Mouse (Mus musculus) hindbrain, embryonic 12.5 days (tissue): ENCODE results near the gene Lsm2. TPM values are rescaled to one million over a fixed set of nuclear protein-coding genes. Genes with fewer than 3 reads are reported as not detected.
"Not testable (repeated sequence)": the region's sequence is repeated elsewhere in the genome, so short reads cannot be mapped to it uniquely, and the experiment has no call there.

Experiments used
- ATAC-seq: fragments of 200-750 bp; cut with Nextera tagmentation; 2 replicates; pipeline ENCODE4 v1.8.0; 2017; ENCODE audit warnings: moderate TSS enrichment; ENCODE audit not compliant: low FRiP score
- H3K27ac ChIP-seq: fragments of 300-500 bp; sonication (generic); 2 replicates; pipeline ENCODE4 v1.5.1; 2016; ENCODE audit warnings: mild to moderate bottlenecking
- H3K27me3 ChIP-seq: fragments of 300-500 bp; sonication (generic); 2 replicates; pipeline ENCODE4 v1.6.1; 2016; ENCODE audit warnings: mild to moderate bottlenecking
- H3K36me3 ChIP-seq: fragments of 300-500 bp; sonication (generic); 2 replicates; pipeline ENCODE4 v1.6.1; 2016; ENCODE audit warnings: mild to moderate bottlenecking
- H3K4me1 ChIP-seq: fragments of 300-500 bp; sonication (generic); 2 replicates; pipeline ENCODE4 v1.6.1; 2016
- H3K4me2 ChIP-seq: fragments of 300-500 bp; sonication (generic); replicated peaks from 2 replicates; pipeline ENCODE4 v1.6.1; 2016; ENCODE audit warnings: mild to moderate bottlenecking
- H3K4me3 ChIP-seq: fragments of 300-500 bp; sonication (generic); 2 replicates; pipeline ENCODE4 v1.5.1; 2016; ENCODE audit warnings: mild to moderate bottlenecking
- H3K9ac ChIP-seq: fragments of 300-500 bp; sonication (generic); 2 replicates; pipeline ENCODE4 v1.6.1; 2016; ENCODE audit warnings: mild to moderate bottlenecking, moderate library complexity
- H3K9me3 ChIP-seq: fragments of 300-500 bp; sonication (generic); replicated peaks from 2 replicates; pipeline ENCODE4 v1.6.1; 2016; ENCODE audit warnings: mild to moderate bottlenecking
- WGBS: fragments of 180-500 bp; shearing (Covaris S2); methylation state at CpG from one replicate; pipeline ENCODE4 v1.1.7; 2016; 5-methylcytosine and 5-hydroxymethylcytosine counted together
- polyA plus RNA-seq: library from polyadenylated mRNA; unstranded; fragments of >200 nt; fragmentation: Nextera tagmentation; extraction: Ambion mirVana; gene quantifications from 2 replicates; pipeline ENCODE4 v1.2.1, GENCODE M21; 2016

Lsm2 gene
- polyA plus RNA-seq, 1 experiment from 2014 or later = 158 TPM

GRCm38 (mm10) chr17:34949553-34949969 lies 32.1 kb upstream of the Lsm2 start:
- H3K4me3 ChIP-seq = no peak overlapping the region
- no peak overlapping the region for H3K4me2 ChIP-seq
- H3K9ac ChIP-seq = no peak overlapping the region
- ATAC-seq = no peak
- peaks cover 17% of the 10 kb centered on the region for H3K36me3 ChIP-seq
- 41% methylated on average over 4 of the region's 4 CpGs for WGBS
- no peaks in the 10 kb centered on the region for H3K27me3 ChIP-seq
- H3K27ac ChIP-seq = no peak overlapping the region
- H3K4me1 ChIP-seq = peaks cover 13% of the 10 kb centered on the region
- no peaks in the 10 kb centered on the region for H3K9me3 ChIP-seq

DNA sequence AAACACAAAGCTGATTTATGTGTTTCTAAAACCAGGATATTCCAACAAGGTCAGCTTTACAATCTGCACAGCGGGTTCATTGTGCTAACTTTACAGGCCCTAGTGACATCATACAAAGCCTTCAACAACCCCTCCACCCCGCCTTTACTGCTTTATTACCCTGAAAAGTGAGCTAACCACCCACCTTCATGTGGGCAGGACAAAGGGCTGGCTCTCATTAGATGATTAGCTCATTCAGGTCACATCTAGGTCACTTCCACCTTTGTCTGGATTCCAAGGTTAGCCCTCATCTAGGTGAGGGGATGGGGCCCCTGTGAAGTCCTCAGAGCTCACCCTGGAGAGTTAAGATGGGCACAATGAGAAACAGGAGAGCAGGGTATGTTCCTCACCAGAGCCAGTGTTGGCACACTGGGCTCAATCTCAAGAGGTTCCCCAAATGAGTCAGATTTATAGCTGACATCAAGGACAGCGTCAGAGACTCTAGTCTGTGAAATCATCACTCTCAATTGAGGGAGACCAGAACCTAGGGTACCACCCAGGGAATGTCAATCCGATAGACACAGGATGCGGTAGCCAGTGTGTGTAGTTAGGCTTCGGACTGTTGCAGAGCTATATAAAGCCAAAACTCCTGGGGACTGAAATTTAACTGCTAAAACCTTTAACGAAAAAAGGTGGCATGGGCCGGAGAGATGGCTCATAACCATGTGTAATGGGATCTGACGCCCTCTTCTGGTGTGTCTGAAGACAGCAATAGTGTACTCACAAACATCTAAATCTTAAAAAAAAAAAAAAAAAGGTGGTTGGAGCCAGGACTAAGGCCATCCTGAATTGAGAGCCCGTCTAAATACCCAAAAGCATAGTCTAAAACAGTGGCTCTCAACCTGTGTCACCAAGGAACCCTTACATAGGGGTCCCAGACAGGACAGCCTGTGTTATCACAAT lies 30.9 kb upstream of the Lsm2 start:
- no peak for ATAC-seq
- WGBS = 32% methylated on average over 10 of the region's 10 CpGs
- Histone ChIP-seq H3K4me2 (peak overlapping the region; percentile 95), H3K9me3 (no peaks in the 10 kb centered on the region), H3K4me3 (peak overlapping the region; percentile 82), H3K36me3 (peaks cover 17% of the 10 kb centered on the region), H3K27me3 (peaks cover 11% of the 10 kb centered on the region), H3K4me1 (peaks cover 13% of the 10 kb centered on the region), H3K9ac (peak overlapping the region; percentile 95), H3K27ac (peak overlapping the region; percentile 91)

- Histone ChIP-seq H3K36me3 (peaks cover 17% of the 10 kb centered on the region), H3K27ac (peak overlapping the region; percentile 91), H3K4me2 (peak overlapping the region; percentile 95), H3K9ac (peak overlapping the region; percentile 95), H3K27me3 (peaks cover 17% of the 10 kb centered on the region), H3K4me1 (peaks cover 13% of the 10 kb centered on the region), H3K4me3 (peak overlapping the region; percentile 82), H3K9me3 (no peaks in the 10 kb centered on the region)
- under 1% methylated on average over 29 of the region's 29 CpGs for WGBS
- no peak; the same call in none of the 2 replicates for ATAC-seq
These were observed 29.9 kb upstream of the Lsm2 start for GRCm38 (mm10) chr17:34951636-34952377.

- WGBS = 0% methylated on average over 23 of the region's 23 CpGs
- Histone ChIP-seq H3K36me3 (peaks cover 17% of the 10 kb centered on the region), H3K4me1 (peaks cover 13% of the 10 kb centered on the region), H3K27ac (peak overlapping the region; percentile 91), H3K4me3 (peak overlapping the region; percentile 82), H3K27me3 (peaks cover 20% of the 10 kb centered on the region), H3K4me2 (peak overlapping the region; percentile 95), H3K9ac (peak overlapping the region; percentile 95), H3K9me3 (no peaks in the 10 kb centered on the region)
- ATAC-seq = peak; percentile 82
These were observed 29.2 kb upstream of the Lsm2 start for GRCm38 (mm10) chr17:34952378-34953040.

DNA sequence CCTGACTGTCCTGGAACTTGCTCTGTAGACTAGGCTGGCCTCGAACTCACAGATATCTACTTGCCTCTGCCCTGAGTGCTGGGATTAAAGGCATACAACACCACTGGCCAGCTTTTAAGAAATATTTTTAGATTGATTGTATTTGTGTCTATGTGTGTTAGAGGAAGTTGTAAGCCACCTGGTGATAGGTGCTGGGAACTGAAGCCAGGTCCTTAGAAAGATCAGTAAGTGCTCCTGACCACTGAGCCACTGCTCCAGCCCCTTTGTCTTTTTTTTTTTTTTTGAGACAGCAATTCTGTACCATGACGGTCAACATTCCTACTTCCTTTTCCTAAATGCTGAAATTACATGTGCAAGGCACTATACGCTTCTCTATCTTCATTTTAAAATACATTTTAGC lies 28.4 kb upstream of the Lsm2 start:
- Histone ChIP-seq H3K27ac (no peak overlapping the region), H3K9me3 (no peaks in the 10 kb centered on the region), H3K9ac (no peak overlapping the region), H3K27me3 (peaks cover 20% of the 10 kb centered on the region), H3K4me3 (no peak overlapping the region), H3K4me2 (no peak overlapping the region), H3K36me3 (peaks cover 17% of the 10 kb centered on the region), H3K4me1 (peaks cover 13% of the 10 kb centered on the region)
- no peak for ATAC-seq
- WGBS = 84% methylated on average over 3 of the region's 3 CpGs

DNA sequence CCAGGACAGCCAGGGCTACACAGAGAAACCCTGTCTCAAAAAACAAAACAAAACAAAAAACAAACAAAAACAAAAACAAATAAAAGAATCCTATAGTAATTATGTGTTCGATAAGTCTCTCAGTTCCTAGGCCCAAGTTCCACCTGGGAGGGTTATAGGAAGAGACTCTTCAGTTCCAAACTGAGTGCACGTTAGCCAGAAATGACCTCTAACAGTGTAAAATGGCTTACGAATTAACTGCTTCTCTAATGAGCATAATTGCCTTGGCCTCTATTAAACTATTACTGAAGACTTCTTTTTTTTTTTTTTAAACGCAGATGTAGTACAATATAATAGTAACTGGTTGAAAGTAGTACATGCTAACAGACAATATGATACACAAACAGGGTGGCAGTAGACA lies 27.8 kb upstream of the Lsm2 start:
- Histone ChIP-seq H3K4me1 (peaks cover 13% of the 10 kb centered on the region), H3K27me3 (peaks cover 20% of the 10 kb centered on the region), H3K4me3 (no peak overlapping the region), H3K27ac (no peak overlapping the region), H3K4me2 (no peak overlapping the region), H3K9me3 (no peaks in the 10 kb centered on the region), H3K36me3 (peaks cover 17% of the 10 kb centered on the region), H3K9ac (no peak overlapping the region)
- 93% methylated on average over 4 of the region's 4 CpGs for WGBS
- ATAC-seq = no peak

GRCm38 (mm10) chr17:34954831-34955230 lies 26.8 kb upstream of the Lsm2 start:
- Histone ChIP-seq H3K4me1 (peaks cover 17% of the 10 kb centered on the region), H3K9ac (no peak overlapping the region), H3K27me3 (peaks cover 20% of the 10 kb centered on the region), H3K4me2 (no peak overlapping the region), H3K27ac (no peak overlapping the region), H3K36me3 (peaks cover 11% of the 10 kb centered on the region), H3K9me3 (no peaks in the 10 kb centered on the region), H3K4me3 (no peak overlapping the region)
- WGBS = 70% methylated on average over 4 of the region's 4 CpGs
- no peak for ATAC-seq

DNA sequence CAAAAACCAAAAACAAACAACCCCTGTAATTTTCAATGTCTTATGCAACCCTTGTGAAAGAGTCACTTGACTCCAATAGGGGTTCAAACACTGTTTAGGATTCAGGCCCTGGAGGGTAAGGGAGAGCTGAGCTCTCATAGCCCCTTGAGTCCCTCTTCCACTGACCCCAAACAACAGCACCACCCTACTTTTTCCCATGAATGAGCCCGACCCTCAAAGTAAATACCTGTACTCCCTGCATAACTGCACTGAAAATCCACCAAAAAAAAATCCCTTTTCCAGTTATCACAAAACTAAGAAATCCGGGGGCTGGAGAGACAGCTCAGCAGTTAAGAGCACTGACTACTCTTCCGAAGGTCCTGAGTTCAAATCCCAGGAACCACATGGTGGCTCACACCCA lies 25.8 kb upstream of the Lsm2 start:
- ATAC-seq = no peak
- Histone ChIP-seq H3K4me3 (no peak overlapping the region), H3K27me3 (peaks cover 26% of the 10 kb centered on the region), H3K4me1 (peaks cover 11% of the 10 kb centered on the region), H3K27ac (no peak overlapping the region), H3K9ac (no peak overlapping the region), H3K9me3 (no peaks in the 10 kb centered on the region), H3K36me3 (peaks cover under 1% of the 10 kb centered on the region; the same call in 1 of the 2 replicates), H3K4me2 (no peak overlapping the region)
- WGBS = 83% methylated on average over 3 of the region's 3 CpGs

- no peak overlapping the region for H3K4me3 ChIP-seq
- no peaks in the 10 kb centered on the region for H3K36me3 ChIP-seq
- H3K4me2 ChIP-seq = no peak overlapping the region
- WGBS = 62% methylated on average over 1 of the region's 1 CpGs
- peaks cover 9% of the 10 kb centered on the region; the same call in 1 of the 2 replicates for H3K4me1 ChIP-seq
- peaks cover 30% of the 10 kb centered on the region for H3K27me3 ChIP-seq
- H3K9me3 ChIP-seq = no peaks in the 10 kb centered on the region
- no peak overlapping the region for H3K9ac ChIP-seq
- no peak for ATAC-seq
- no peak overlapping the region for H3K27ac ChIP-seq
These were observed 25.3 kb upstream of the Lsm2 start for GRCm38 (mm10) chr17:34956340-34956739.

DNA sequence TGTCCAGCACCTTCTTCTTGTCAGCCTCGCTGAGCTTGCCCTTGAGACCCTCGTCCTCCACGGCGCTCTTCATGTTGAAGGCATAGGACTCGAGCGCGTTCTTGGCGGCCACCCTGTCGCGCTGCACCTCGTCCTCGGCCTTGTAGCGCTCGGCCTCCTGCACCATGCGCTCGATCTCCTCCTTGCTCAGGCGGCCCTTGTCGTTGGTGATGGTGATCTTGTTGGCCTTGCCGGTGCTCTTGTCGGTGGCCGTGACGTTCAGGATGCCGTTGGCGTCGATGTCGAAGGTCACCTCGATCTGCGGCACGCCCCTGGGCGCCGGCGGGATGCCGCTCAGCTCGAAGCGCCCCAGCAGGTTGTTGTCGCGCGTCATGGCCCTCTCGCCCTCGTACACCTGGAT lies 24.4 kb upstream of the Lsm2 start:
- 16% methylated on average over 30 of the region's 40 CpGs for WGBS
- peaks cover 38% of the 10 kb centered on the region for H3K27me3 ChIP-seq
- not testable (repeated sequence) for H3K9me3 ChIP-seq, ATAC-seq, H3K9ac ChIP-seq, H3K4me1 ChIP-seq, H3K4me2 ChIP-seq, H3K4me3 ChIP-seq, H3K27ac ChIP-seq, H3K36me3 ChIP-seq

DNA sequence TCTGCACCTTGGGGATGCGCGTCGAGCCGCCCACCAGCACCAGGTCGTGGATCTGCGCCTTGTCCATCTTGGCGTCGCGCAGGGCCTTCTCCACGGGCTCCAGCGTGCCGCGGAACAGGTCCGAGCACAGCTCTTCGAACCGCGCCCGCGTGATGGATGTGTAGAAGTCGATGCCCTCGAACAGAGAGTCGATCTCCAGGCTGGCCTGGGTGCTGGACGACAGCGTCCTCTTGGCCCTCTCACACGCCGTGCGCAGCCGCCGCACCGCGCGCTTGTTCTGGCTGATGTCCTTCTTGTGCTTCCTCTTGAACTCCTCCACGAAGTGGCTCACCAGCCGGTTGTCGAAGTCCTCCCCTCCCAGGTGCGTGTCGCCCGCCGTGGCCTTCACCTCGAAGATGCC lies 23.7 kb upstream of the Lsm2 start:
- H3K27ac ChIP-seq, H3K4me2 ChIP-seq, H3K4me3 ChIP-seq, H3K4me1 ChIP-seq, H3K9me3 ChIP-seq, H3K36me3 ChIP-seq, ATAC-seq, H3K9ac ChIP-seq: not testable (repeated sequence)
- WGBS = 27% methylated on average over 27 of the region's 40 CpGs
- peaks cover 44% of the 10 kb centered on the region for H3K27me3 ChIP-seq

- Histone ChIP-seq H3K4me2 (peak overlapping the region; percentile 77), H3K4me3 (peak overlapping the region; percentile 45), H3K27me3 (peaks cover 51% of the 10 kb centered on the region)
- H3K36me3 ChIP-seq, H3K9me3 ChIP-seq, H3K9ac ChIP-seq, H3K27ac ChIP-seq, H3K4me1 ChIP-seq: not testable (repeated sequence)
- ATAC-seq = peak; percentile 62
- 2% methylated on average over 34 of the region's 47 CpGs for WGBS
These were observed 22.9 kb upstream of the Lsm2 start for GRCm38 (mm10) chr17:34958734-34959129.
